Mouse (Mus musculus) liver, embryonic 14.5 days (tissue): ENCODE measurements at regions not wholly inside any gene's neighbourhood (a gene's known extent, or its start where the extent isn't known, plus 50 kb on each side); places are given as distances from the start of the nearest gene placed in this dataset.

Source experiments
- ATAC-seq: fragments of 200-750 bp; cut with Nextera tagmentation; 2 replicates; pipeline ENCODE4 v1.8.0; 2017; ENCODE audit warnings: moderate number of reproducible peaks, mild to moderate bottlenecking, moderate library complexity; ENCODE audit not compliant: insufficient read depth
- DNase-seq, 3 experiments: peaks; one replicate each; pipeline ENCODE4 v3.0.0-alpha.2; 2012 to 2013; ENCODE audit warnings: low read depth in 3 of 3, low spot score in 3 of 3
- H3K27ac ChIP-seq: fragments of 300-500 bp; sonication (generic); 2 replicates; pipeline ENCODE4 v1.5.1; 2014; ENCODE audit warnings: moderate library complexity, mild to moderate bottlenecking, control low read depth, inconsistent platforms
- H3K27me3 ChIP-seq: fragments of 300-500 bp; sonication (generic); 2 replicates; pipeline ENCODE4 v1.6.1; 2014; ENCODE audit warnings: mild to moderate bottlenecking, low read length, moderate library complexity; ENCODE audit not compliant: control insufficient read depth, insufficient read depth
- H3K36me3 ChIP-seq: fragments of 300-500 bp; sonication (generic); replicated peaks from 2 replicates; pipeline ENCODE4 v1.6.1; 2014; ENCODE audit warnings: low read depth; ENCODE audit not compliant: control insufficient read depth, insufficient read depth
- H3K4me1 ChIP-seq, 2 experiments: fragments of 200-500 bp in 1 of 2; fragments of 300-500 bp in 1 of 2; sonication (generic) in 1 of 2; replicated peaks; 2 replicates each; pipeline ENCODE4 v1.6.1; 2012 to 2014; ENCODE audit warnings: antibody characterized with exemption in 1 of 2, inconsistent platforms in 1 of 2, low read length in 1 of 2; ENCODE audit not compliant: control insufficient read depth in 2 of 2, insufficient read depth in 2 of 2
- H3K4me2 ChIP-seq: fragments of 300-500 bp; sonication (generic); 2 replicates; pipeline ENCODE4 v1.6.1; 2014; ENCODE audit warnings: low read depth, mild to moderate bottlenecking, control low read depth, moderate library complexity
- H3K4me3 ChIP-seq, 2 experiments: fragments of 200-500 bp in 1 of 2; fragments of 300-500 bp in 1 of 2; sonication (generic) in 1 of 2; 2 replicates each; pipeline ENCODE4 v1.5.1; 2012 to 2014; ENCODE audit warnings: low read depth in 2 of 2, low read length in 2 of 2, mild to moderate bottlenecking in 2 of 2, control low read depth in 1 of 2, inconsistent platforms in 1 of 2, moderate library complexity in 1 of 2; ENCODE audit not compliant: insufficient read depth in 1 of 2
- H3K9ac ChIP-seq: fragments of 300-500 bp; sonication (generic); replicated peaks from 2 replicates; pipeline ENCODE4 v1.6.1; 2014; ENCODE audit warnings: mild to moderate bottlenecking, control low read depth, moderate library complexity
- H3K9me3 ChIP-seq: fragments of 300-500 bp; sonication (generic); 2 replicates; pipeline ENCODE4 v1.6.1; 2016; ENCODE audit warnings: low read length, mixed read lengths; ENCODE audit not compliant: control insufficient read depth
- CTCF ChIP-seq: IDR thresholded peaks from 2 replicates; pipeline ENCODE4 v1.5.1; 2016; ENCODE audit warnings: antibody characterized with exemption, low read depth, control low read depth
- EP300 ChIP-seq: IDR thresholded peaks from 2 replicates; pipeline ENCODE4 v1.6.1; 2016; ENCODE audit warnings: antibody characterized with exemption, low read depth
- WGBS: fragments of 180-500 bp; shearing (Covaris S2); extraction: QIAGEN DNeasy Blood & Tissue Kit; methylation state at CpG from one replicate; pipeline ENCODE4 v1.1.7; 2014; ENCODE audit not compliant: insufficient replicate concordance; 5-methylcytosine and 5-hydroxymethylcytosine counted together

DNA sequence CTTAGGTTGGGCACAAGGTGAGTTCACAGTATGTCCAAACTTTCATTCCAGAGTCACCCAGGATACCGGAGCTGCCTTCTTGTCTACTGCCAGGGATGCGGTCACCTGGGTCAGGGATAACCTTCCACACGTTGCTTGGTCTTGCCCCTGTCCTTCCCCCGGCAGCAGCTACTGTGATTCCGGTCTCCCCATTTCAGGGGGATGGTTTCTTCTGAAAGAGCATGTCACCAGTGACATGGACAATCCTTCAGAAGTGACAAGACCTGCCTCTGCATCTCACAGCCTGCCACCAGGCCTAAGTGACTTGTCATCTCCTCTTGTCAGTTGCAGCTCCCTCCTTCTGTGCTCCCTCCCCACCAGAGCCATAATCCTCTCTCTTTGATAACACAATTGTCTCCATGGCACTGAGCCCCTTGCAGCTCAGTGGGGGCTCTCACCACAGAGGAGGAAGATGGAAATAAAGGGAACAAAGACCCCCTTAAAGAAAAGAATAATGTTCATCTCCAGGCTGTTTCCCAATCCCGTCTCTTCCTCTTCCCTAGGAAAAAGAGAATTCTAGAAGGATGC lies 234.9 kb upstream of the 4931429L15Rik start:
- Histone ChIP-seq H3K9ac (no peak overlapping the region), H3K36me3 (no peaks in the 10 kb centered on the region), H3K4me1 (no peaks in the 10 kb centered on the region), H3K27me3 (no peaks in the 10 kb centered on the region), H3K27ac (no peak overlapping the region), H3K4me3 (no peak overlapping the region), H3K9me3 (no peaks in the 10 kb centered on the region), H3K4me2 (no peak overlapping the region)
- DNase-seq, result no peak
- ATAC-seq, result no peak
- WGBS, result 55% methylated on average over 6 of the region's 6 CpGs
- no peak for TF ChIP-seq CTCF
- no peak for TF ChIP-seq EP300

- ATAC-seq (no peak), DNase-seq (no peak)
- TF ChIP-seq EP300 (no peak), CTCF (no peak)
- no peaks in the 10 kb centered on the region for H3K27me3 ChIP-seq
- H3K4me1 ChIP-seq, result no peaks in the 10 kb centered on the region; a peak in 1 of 4 replicates
- no peaks in the 10 kb centered on the region for H3K9me3 ChIP-seq
- H3K4me2 ChIP-seq, result no peak overlapping the region
- no peak overlapping the region for H3K4me3 ChIP-seq
- H3K27ac ChIP-seq, result no peak overlapping the region
- H3K9ac ChIP-seq, result no peak overlapping the region
- H3K36me3 ChIP-seq, result no peaks in the 10 kb centered on the region
- WGBS, result 45% methylated on average over 4 of the region's 4 CpGs
Observed at GRCm38 (mm10) chr9:46549416-46549815, 229.6 kb upstream of the 4931429L15Rik start.

- 47% methylated on average over 3 of the region's 3 CpGs for WGBS
- no peak for DNase-seq
- ATAC-seq, result no peak
- Histone ChIP-seq H3K4me2 (no peak overlapping the region), H3K4me3 (no peak overlapping the region), H3K27ac (no peak overlapping the region), H3K9me3 (no peaks in the 10 kb centered on the region), H3K27me3 (no peaks in the 10 kb centered on the region), H3K9ac (no peak overlapping the region), H3K36me3 (no peaks in the 10 kb centered on the region), H3K4me1 (no peaks in the 10 kb centered on the region; a peak in 1 of 4 replicates)
- TF ChIP-seq EP300 (no peak), CTCF (no peak)
Observed at GRCm38 (mm10) chr9:46544326-46544725, 224.5 kb upstream of the 4931429L15Rik start.

- Histone ChIP-seq H3K9ac (no peak overlapping the region), H3K4me1 (no peaks in the 10 kb centered on the region), H3K4me2 (no peak overlapping the region), H3K4me3 (no peak overlapping the region), H3K27ac (no peak overlapping the region), H3K9me3 (no peaks in the 10 kb centered on the region), H3K27me3 (no peaks in the 10 kb centered on the region), H3K36me3 (no peaks in the 10 kb centered on the region)
- ATAC-seq (no peak), DNase-seq (no peak)
- 45% methylated on average over 2 of the region's 2 CpGs for WGBS
- TF ChIP-seq CTCF (no peak), EP300 (no peak)
Observed at GRCm38 (mm10) chr9:46541001-46541400, 221.2 kb upstream of the 4931429L15Rik start.

GRCm38 (mm10) chr9:46538616-46539015 lies 218.8 kb upstream of the 4931429L15Rik start:
- no peak overlapping the region for H3K4me2 ChIP-seq
- no peaks in the 10 kb centered on the region for H3K36me3 ChIP-seq
- no peak overlapping the region for H3K27ac ChIP-seq
- WGBS, result 50% methylated on average over 4 of the region's 4 CpGs
- ATAC-seq, result no peak
- TF ChIP-seq CTCF (no peak), EP300 (no peak)
- no peak overlapping the region for H3K4me3 ChIP-seq
- no peak overlapping the region for H3K9ac ChIP-seq
- no peaks in the 10 kb centered on the region for H3K27me3 ChIP-seq
- no peak for DNase-seq
- H3K4me1 ChIP-seq, result no peaks in the 10 kb centered on the region
- H3K9me3 ChIP-seq, result no peaks in the 10 kb centered on the region
